ENCODE assay signal across 19 mouse cellular contexts in the genomic region with DNA sequence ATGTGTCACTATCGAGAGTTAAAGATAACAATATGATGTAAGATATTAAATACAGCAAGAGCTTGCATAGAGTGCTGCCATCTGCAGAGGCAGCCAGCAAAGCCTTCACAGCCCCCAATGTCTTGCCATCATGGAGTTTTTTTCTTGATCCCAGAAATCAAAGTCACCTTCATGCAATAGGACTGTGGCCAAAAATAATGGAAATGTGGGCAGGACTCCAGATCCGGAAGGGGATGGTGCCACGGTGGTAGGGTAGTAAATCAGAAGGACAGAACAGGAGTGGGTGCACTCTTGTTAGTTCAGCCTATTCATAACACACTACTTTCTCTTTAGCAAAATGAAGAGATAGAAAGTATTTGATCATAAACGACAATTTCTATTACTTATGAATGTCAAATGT.
"Had no signal": no experiment of that assay in that cellular context is flagged by ENCODE, and none has a peak within 500 bp of the region (broad histone marks: within the 10 kb centered on the region; RNA-seq: fewer than 3 reads in every experiment).

No protein-coding gene starts in this region.

- H3K4me1 ChIP-seq: midbrain, embryonic 10.5 days; midbrain, embryonic 12.5 days; neural tube, embryonic 13.5 days; neural tube, embryonic 15.5 days had no signal

- H3K27me3 ChIP-seq: midbrain, embryonic 12.5 days; neural tube, embryonic 13.5 days; neural tube, embryonic 15.5 days had no signal

- H3K4me3 ChIP-seq: midbrain, embryonic 10.5 days; midbrain, embryonic 12.5 days; myocyte; neural tube, embryonic 13.5 days; neural tube, embryonic 15.5 days had no signal

- DNase-seq: lung, adult 18-20 months; lung, embryonic 14.5 days; lung, postnatal 10 days; lung, postnatal 4 days; midbrain, embryonic 14.5 days; retina, postnatal 1 day; right cerebral cortex, adult 18-20 months; right cerebral cortex, postnatal 25 days; right cerebral cortex, postnatal 4 days; spleen, adult 18-20 months; thymus, adult 18-20 months; thymus, postnatal 14 days; thymus, postnatal 36 days had no signal

- H3K36me3 ChIP-seq: midbrain, embryonic 10.5 days; midbrain, embryonic 12.5 days; neural tube, embryonic 13.5 days; neural tube, embryonic 15.5 days had no signal

- H3K9me3 ChIP-seq: midbrain, embryonic 10.5 days; midbrain, embryonic 12.5 days; neural tube, embryonic 13.5 days; neural tube, embryonic 15.5 days had no signal

- H3K4me2 ChIP-seq: lung, embryonic 14.5 days; midbrain, embryonic 12.5 days; neural tube, embryonic 13.5 days; neural tube, embryonic 15.5 days had no signal

- H3K9ac ChIP-seq: lung, embryonic 14.5 days; midbrain, embryonic 12.5 days; neural tube, embryonic 13.5 days; neural tube, embryonic 15.5 days had no signal

- H3K27ac ChIP-seq: midbrain, embryonic 10.5 days; midbrain, embryonic 12.5 days; neural tube, embryonic 13.5 days; neural tube, embryonic 15.5 days had no signal

- ATAC-seq: midbrain, embryonic 16.5 days had no signal
